Mouse (Mus musculus) heart, embryonic 12.5 days (tissue): ENCODE results near the gene Fam206a. TPM values are rescaled to one million over a fixed set of nuclear protein-coding genes. Genes with fewer than 3 reads are reported as not detected.

Source experiments
- ATAC-seq: fragments of 200-750 bp; cut with Nextera tagmentation; 2 replicates; pipeline ENCODE4 v1.8.0; 2017; ENCODE audit warnings: moderate TSS enrichment, moderate library complexity; ENCODE audit not compliant: insufficient number of reproducible peaks, low FRiP score
- H3K27ac ChIP-seq: fragments of 300-500 bp; sonication (generic); 2 replicates; pipeline ENCODE4 v1.5.1; 2016; ENCODE audit warnings: mild to moderate bottlenecking, moderate library complexity; ENCODE audit not compliant: poor library complexity, severe bottlenecking
- H3K27me3 ChIP-seq: fragments of 300-500 bp; sonication (generic); replicated peaks from 2 replicates; pipeline ENCODE4 v1.6.1; 2016; ENCODE audit warnings: mild to moderate bottlenecking, moderate library complexity
- H3K36me3 ChIP-seq: fragments of 300-500 bp; sonication (generic); 2 replicates; pipeline ENCODE4 v1.6.1; 2016; ENCODE audit warnings: mild to moderate bottlenecking, moderate library complexity
- H3K4me1 ChIP-seq: fragments of 300-500 bp; sonication (generic); replicated peaks from 2 replicates; pipeline ENCODE4 v1.6.1; 2016; ENCODE audit warnings: mild to moderate bottlenecking
- H3K4me2 ChIP-seq: fragments of 300-500 bp; sonication (generic); 2 replicates; pipeline ENCODE4 v1.6.1; 2016; ENCODE audit warnings: mild to moderate bottlenecking, moderate library complexity
- H3K4me3 ChIP-seq: fragments of 300-500 bp; sonication (generic); 2 replicates; pipeline ENCODE4 v1.5.1; 2016; ENCODE audit warnings: mild to moderate bottlenecking
- H3K9ac ChIP-seq: fragments of 300-500 bp; sonication (generic); 2 replicates; pipeline ENCODE4 v1.6.1; 2016; ENCODE audit warnings: mild to moderate bottlenecking, moderate library complexity
- H3K9me3 ChIP-seq: fragments of 300-500 bp; sonication (generic); replicated peaks from 2 replicates; pipeline ENCODE4 v1.6.1; 2016; ENCODE audit warnings: mild to moderate bottlenecking, moderate library complexity
- WGBS: fragments of 180-500 bp; shearing (Covaris S2); methylation state at CpG from one replicate; pipeline ENCODE4 v1.1.7; 2016; 5-methylcytosine and 5-hydroxymethylcytosine counted together
- polyA plus RNA-seq: library from polyadenylated mRNA; unstranded; fragments of >200 nt; fragmentation: Nextera tagmentation; extraction: Ambion mirVana; gene quantifications from 2 replicates; pipeline ENCODE4 v1.2.1, GENCODE M21; 2016

The Fam206a gene
- polyA plus RNA-seq, 1 experiment from 2014 or later = 12.2 TPM

DNA sequence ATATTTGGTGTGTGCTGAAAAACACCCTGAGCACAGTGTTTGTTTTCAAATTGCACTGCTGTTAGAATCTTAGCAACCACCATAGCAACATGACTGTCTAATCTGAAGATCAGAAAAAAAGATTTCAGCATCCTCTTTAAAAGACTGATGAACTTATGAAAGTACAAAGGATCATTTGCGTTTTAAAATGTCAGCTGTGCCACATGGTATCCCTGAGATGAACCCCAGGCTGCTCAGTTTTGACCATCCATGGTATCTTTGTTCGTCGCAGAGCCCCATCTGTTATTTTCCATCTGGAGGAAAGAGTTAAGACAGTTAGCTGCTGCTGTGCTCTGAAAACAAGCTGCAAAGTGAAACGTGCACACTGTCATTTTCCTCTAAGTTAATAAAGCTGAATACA is 10.0 kb downstream of the Fam206a start:
- WGBS = 73% methylated on average over 4 of the region's 4 CpGs
- peaks cover 17% of the 10 kb centered on the region; the same call in 1 of the 2 replicates for H3K36me3 ChIP-seq
- no peak for ATAC-seq
- H3K9ac ChIP-seq = no peak overlapping the region
- H3K4me1 ChIP-seq = 0 out of 2 replicates have a peak, but pooled peaks cover 5% of the 10 kb centered on the region
- no peaks in the 10 kb centered on the region for H3K27me3 ChIP-seq
- no peak overlapping the region for H3K4me2 ChIP-seq
- H3K9me3 ChIP-seq = no peaks in the 10 kb centered on the region
- no peak overlapping the region for H3K4me3 ChIP-seq
- H3K27ac ChIP-seq = no peak overlapping the region

DNA sequence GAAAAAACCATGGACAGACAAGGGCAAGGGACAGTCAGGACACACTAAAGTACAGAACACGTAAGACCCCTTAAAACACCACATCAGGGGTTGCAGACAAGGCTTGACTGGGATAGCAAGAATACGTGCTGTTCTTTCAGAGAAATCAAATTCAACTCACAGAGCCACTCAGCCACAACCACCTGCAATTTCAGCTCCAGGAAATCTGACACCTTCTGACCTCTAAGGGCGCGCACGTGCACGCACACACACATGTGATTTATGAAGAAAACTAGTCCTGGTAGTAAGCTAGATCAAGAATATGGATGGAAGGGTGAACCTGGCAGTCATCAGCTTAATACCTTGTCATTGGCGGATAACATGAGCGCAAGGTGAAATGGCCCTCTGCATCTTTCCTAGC is 13.0 kb downstream of the Fam206a start:
- Histone ChIP-seq H3K4me2 (no peak overlapping the region), H3K4me1 (0 out of 2 replicates have a peak, but pooled peaks cover 5% of the 10 kb centered on the region), H3K36me3 (0 out of 2 replicates have a peak, but pooled peaks cover 8% of the 10 kb centered on the region), H3K27ac (no peak overlapping the region), H3K9ac (no peak overlapping the region), H3K9me3 (no peaks in the 10 kb centered on the region), H3K4me3 (no peak overlapping the region), H3K27me3 (no peaks in the 10 kb centered on the region)
- ATAC-seq = no peak
- 85% methylated on average over 8 of the region's 8 CpGs for WGBS

GRCm38 (mm10) chr4:56820017-56820550 is 17.9 kb downstream of the Fam206a start:
- H3K9ac ChIP-seq = no peak overlapping the region
- H3K27ac ChIP-seq = no peak overlapping the region
- H3K9me3 ChIP-seq = no peaks in the 10 kb centered on the region
- no peak overlapping the region for H3K4me2 ChIP-seq
- ATAC-seq = no peak
- no peaks in the 10 kb centered on the region; the same call in 1 of the 2 replicates for H3K36me3 ChIP-seq
- H3K27me3 ChIP-seq = no peaks in the 10 kb centered on the region
- no peaks in the 10 kb centered on the region for H3K4me1 ChIP-seq
- no peak overlapping the region for H3K4me3 ChIP-seq

DNA sequence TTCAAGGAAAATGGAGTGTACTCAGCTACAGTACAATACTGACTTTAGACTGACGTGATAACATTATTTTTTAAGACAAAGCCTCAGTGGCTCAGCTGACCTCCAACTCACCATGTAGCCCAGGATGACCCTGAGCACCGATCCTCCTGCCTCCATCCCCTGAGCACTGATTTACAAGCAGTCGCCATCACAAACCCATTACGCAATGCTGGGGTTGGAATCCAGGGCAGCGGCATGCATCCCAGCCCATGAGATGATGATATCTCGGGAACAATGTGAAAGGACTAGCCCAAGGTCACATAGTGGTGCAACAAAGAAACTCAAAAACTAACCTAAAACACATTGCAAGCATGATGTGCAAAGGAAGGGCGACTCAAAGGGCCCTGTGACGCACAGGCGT is 22.1 kb downstream of the Fam206a start:
- no peaks in the 10 kb centered on the region for H3K27me3 ChIP-seq
- 75% methylated on average over 9 of the region's 9 CpGs for WGBS
- H3K9ac ChIP-seq = no peak overlapping the region
- H3K27ac ChIP-seq = no peak overlapping the region
- H3K36me3 ChIP-seq = peaks cover 10% of the 10 kb centered on the region
- H3K4me3 ChIP-seq = no peak overlapping the region
- H3K4me1 ChIP-seq = no peaks in the 10 kb centered on the region
- no peak for ATAC-seq
- no peaks in the 10 kb centered on the region for H3K9me3 ChIP-seq
- H3K4me2 ChIP-seq = no peak overlapping the region

- WGBS = 75% methylated on average over 3 of the region's 3 CpGs
- ATAC-seq = no peak
Observed at GRCm38 (mm10) chr4:56828932-56829331, 26.8 kb downstream of the Fam206a start.

DNA sequence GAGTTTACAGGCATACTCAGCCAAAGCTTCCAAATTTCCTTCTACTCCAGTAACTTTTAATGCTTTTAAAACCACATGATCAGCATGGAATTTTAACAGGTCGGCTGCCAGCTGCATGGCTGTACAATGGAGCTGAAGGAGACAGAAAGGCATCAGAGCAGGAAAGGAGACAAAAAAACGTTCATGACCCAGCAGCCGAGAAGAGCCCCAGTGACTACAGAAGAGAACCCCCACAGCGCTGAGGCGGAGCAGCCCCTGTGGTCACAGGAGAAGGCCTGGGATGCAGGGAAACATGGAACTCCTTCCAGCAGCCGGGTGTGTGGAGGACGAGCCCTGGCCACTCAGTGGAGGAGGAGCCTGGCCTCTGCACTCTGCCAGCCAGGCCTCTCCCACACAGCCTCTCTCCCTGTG is 27.4 kb downstream of the Fam206a start:
- H3K36me3 ChIP-seq = peaks cover 22% of the 10 kb centered on the region
- H3K4me3 ChIP-seq = no peak overlapping the region
- no peak overlapping the region for H3K9ac ChIP-seq
- peaks cover 13% of the 10 kb centered on the region; the same call in 1 of the 2 replicates for H3K4me1 ChIP-seq
- H3K27me3 ChIP-seq = no peaks in the 10 kb centered on the region
- ATAC-seq = peak; percentile 36; the same call in 1 of the 2 replicates
- H3K9me3 ChIP-seq = no peaks in the 10 kb centered on the region
- H3K27ac ChIP-seq = no peak overlapping the region
- H3K4me2 ChIP-seq = no peak overlapping the region
- 60% methylated on average over 7 of the region's 7 CpGs for WGBS

More at GRCm38 (mm10) chr4:56828932-56829331, 26.8 kb downstream of the Fam206a start:
- H3K4me1 ChIP-seq = peaks cover 13% of the 10 kb centered on the region; the same call in 1 of the 2 replicates
- peaks cover 19% of the 10 kb centered on the region for H3K36me3 ChIP-seq
- no peak overlapping the region for H3K4me3 ChIP-seq
- no peaks in the 10 kb centered on the region for H3K27me3 ChIP-seq
- H3K27ac ChIP-seq = no peak overlapping the region
- H3K9ac ChIP-seq = no peak overlapping the region
- H3K4me2 ChIP-seq = no peak overlapping the region
- H3K9me3 ChIP-seq = no peaks in the 10 kb centered on the region

GRCm38 (mm10) chr4:56831013-56831609 is 29.0 kb downstream of the Fam206a start:
- no peaks in the 10 kb centered on the region for H3K27me3 ChIP-seq
- no peaks in the 10 kb centered on the region for H3K9me3 ChIP-seq
- H3K36me3 ChIP-seq = peaks cover 22% of the 10 kb centered on the region
- peak; percentile 59; the same call in 1 of the 2 replicates for ATAC-seq
- 0 out of 2 replicates have a peak overlapping the region, but pooled peaks have one; percentile 18 for H3K27ac ChIP-seq
- no peak overlapping the region for H3K4me3 ChIP-seq
- no peak overlapping the region for H3K9ac ChIP-seq
- peaks cover 13% of the 10 kb centered on the region; the same call in 1 of the 2 replicates for H3K4me1 ChIP-seq
- no peak overlapping the region for H3K4me2 ChIP-seq
- 53% methylated on average over 13 of the region's 13 CpGs for WGBS

DNA sequence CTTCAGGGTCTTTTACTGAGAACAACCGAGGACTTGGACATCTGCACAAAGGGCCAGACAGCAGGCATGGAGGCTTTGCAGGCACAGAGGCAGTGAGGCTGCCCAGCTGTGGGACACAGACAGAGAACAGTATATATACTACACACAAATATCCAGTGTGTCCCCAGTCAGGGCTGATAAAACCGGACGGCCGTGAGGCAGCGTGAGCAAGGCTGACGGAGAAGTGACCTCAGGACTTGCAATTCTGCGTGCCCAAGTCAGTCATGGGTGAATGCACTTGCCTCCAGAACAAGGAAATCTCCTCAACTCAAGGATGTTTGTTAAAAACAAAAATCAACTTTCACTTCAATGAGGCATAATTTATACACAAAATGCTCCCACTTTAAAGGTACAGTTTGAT is 29.9 kb downstream of the Fam206a start:
- no peak overlapping the region for H3K4me2 ChIP-seq
- H3K4me1 ChIP-seq = peaks cover 13% of the 10 kb centered on the region; the same call in 1 of the 2 replicates
- H3K36me3 ChIP-seq = peaks cover 21% of the 10 kb centered on the region
- no peak for ATAC-seq
- no peaks in the 10 kb centered on the region for H3K27me3 ChIP-seq
- H3K4me3 ChIP-seq = no peak overlapping the region
- H3K27ac ChIP-seq = 0 out of 2 replicates have a peak overlapping the region, but pooled peaks have one; percentile 30
- no peak overlapping the region for H3K9ac ChIP-seq
- no peaks in the 10 kb centered on the region for H3K9me3 ChIP-seq
- WGBS = 60% methylated on average over 7 of the region's 7 CpGs

- Histone ChIP-seq H3K27ac (no peak overlapping the region), H3K4me2 (no peak overlapping the region), H3K36me3 (peaks cover 18% of the 10 kb centered on the region; the same call in 1 of the 2 replicates), H3K27me3 (no peaks in the 10 kb centered on the region), H3K4me1 (0 out of 2 replicates have a peak, but pooled peaks cover 2% of the 10 kb centered on the region), H3K9me3 (no peaks in the 10 kb centered on the region), H3K9ac (no peak overlapping the region), H3K4me3 (no peak overlapping the region)
- no peak for ATAC-seq
- 68% methylated on average over 6 of the region's 6 CpGs for WGBS
Observed at GRCm38 (mm10) chr4:56837661-56838060, 35.5 kb downstream of the Fam206a start.

GRCm38 (mm10) chr4:56840297-56840696 is 38.2 kb downstream of the Fam206a start:
- ATAC-seq = no peak
- Histone ChIP-seq H3K36me3 (peaks cover 27% of the 10 kb centered on the region), H3K4me2 (no peak overlapping the region), H3K9me3 (peaks cover 6% of the 10 kb centered on the region), H3K27me3 (no peaks in the 10 kb centered on the region), H3K4me1 (0 out of 2 replicates have a peak, but pooled peaks cover 3% of the 10 kb centered on the region), H3K9ac (no peak overlapping the region), H3K27ac (no peak overlapping the region), H3K4me3 (no peak overlapping the region)
- 82% methylated on average over 3 of the region's 3 CpGs for WGBS

- H3K27ac ChIP-seq = peak overlapping the region; percentile 63
- 82% methylated on average over 7 of the region's 7 CpGs for WGBS
- H3K36me3 ChIP-seq = peaks cover 25% of the 10 kb centered on the region
- H3K4me3 ChIP-seq = no peak overlapping the region
- H3K9ac ChIP-seq = no peak overlapping the region
- H3K9me3 ChIP-seq = peaks cover 6% of the 10 kb centered on the region
- no peaks in the 10 kb centered on the region for H3K27me3 ChIP-seq
- ATAC-seq = no peak
- H3K4me2 ChIP-seq = no peak overlapping the region
- H3K4me1 ChIP-seq = peaks cover 9% of the 10 kb centered on the region
Observed at GRCm38 (mm10) chr4:56842501-56842900, 40.4 kb downstream of the Fam206a start.
